Mouse (Mus musculus) liver, adult 2 months (tissue): ENCODE measurements around the gene Pip5k1b.

Experiments
- CTCF ChIP-seq: fragments of 200-500 bp; IDR thresholded peaks from 2 replicates; pipeline ENCODE4 v1.5.1; 2011; ENCODE audit warnings: low read depth, low read length, control low read depth
- POLR2A ChIP-seq: fragments of 200-500 bp; IDR thresholded peaks from 2 replicates; pipeline ENCODE4 v1.6.1; 2011; ENCODE audit warnings: low read length, control low read depth; ENCODE audit not compliant: insufficient read depth; ENCODE audit errors: extremely low read depth

DNA sequence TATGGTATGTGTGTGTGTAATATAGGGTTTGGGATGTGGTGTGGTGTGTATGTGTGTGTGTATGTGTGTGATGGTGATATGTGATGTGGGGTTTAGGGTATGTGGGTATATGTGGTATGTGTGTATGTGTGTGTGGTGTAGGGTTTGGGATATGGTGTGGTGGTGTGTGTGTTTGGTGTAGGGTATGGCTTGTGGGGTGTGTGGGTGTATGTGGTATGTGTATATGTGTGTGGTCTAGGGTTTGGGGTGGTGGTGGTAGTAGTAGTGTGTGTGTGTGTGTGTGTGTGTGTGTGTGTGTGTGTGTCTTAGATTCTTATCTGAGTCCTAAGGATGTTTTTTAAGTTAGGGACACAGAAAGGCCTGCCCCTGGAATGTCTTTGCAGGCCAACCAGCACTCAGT, 37.3 kb downstream of the Pip5k1b start:
- TF ChIP-seq CTCF (no peak), POLR2A (no peak)
